Mouse (Mus musculus) hematopoietic stem cell, adult 5-6 weeks (primary cell): ENCODE measurements around the gene Sntg2. TPM values are rescaled to one million over a fixed set of nuclear protein-coding genes. Genes with fewer than 3 reads are reported as not detected.
A peak's percentile ranks its signal among the peaks of the same experiment; 100 is the strongest.

Experiments used
- ATAC-seq, 2 experiments: fragments of 125-278 bp in 1 of 2; replicated peaks in 1 of 2; 2 replicates each; pipeline ENCODE4 v1.8.0; 2016 to 2017; ENCODE audit warnings: inconsistent platforms in 2 of 2, mild to moderate bottlenecking in 2 of 2, moderate number of reproducible peaks in 2 of 2, low read depth in 1 of 2, moderate TSS enrichment in 1 of 2; ENCODE audit not compliant: low FRiP score in 2 of 2, poor library complexity in 2 of 2, severe bottlenecking in 2 of 2, insufficient read depth in 1 of 2, low TSS enrichment in 1 of 2
- total RNA-seq: library from RNA; stranded (forward); fragments of 172-1452, 232-1000 nt; gene quantifications from 2 replicates; pipeline ENCODE4 v1.2.3, GENCODE M21; 2017

Sntg2 gene
- 5.0 TPM in 1 of 2 replicates, not detected in the other for total RNA-seq

DNA sequence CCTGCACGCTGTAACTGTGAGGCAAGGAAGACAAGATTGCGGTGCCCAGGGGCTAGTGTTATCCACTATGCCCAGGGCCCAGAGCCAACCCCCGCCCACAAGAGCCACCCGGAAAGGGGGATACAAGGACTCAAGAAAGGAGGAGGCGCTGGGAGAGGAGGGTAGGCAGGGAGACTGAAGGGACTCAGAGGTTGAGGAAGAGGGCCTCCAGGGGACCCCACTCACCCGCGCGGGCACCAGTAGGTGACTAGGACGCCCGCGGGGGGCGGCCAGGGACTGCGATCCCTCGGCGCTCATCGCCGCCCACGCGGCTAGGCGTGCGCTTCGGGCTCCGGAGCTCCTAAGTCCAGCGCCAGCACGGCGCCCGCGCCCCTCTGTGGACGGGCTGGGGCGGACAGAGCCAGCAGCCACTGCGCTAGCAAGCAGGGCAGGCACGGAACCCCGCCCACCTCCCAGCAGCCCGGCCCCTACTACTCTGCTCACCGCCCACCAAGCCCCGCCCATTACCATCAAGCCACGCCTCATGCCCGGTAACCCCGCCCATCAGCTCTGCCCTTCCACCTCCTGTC is at the start of gene Sntg2:
TSS of gene Sntg2 (minus strand) at position 443 of the 569 bp plus-strand sequence.
- ATAC-seq = peak; percentile 84 to 94

DNA sequence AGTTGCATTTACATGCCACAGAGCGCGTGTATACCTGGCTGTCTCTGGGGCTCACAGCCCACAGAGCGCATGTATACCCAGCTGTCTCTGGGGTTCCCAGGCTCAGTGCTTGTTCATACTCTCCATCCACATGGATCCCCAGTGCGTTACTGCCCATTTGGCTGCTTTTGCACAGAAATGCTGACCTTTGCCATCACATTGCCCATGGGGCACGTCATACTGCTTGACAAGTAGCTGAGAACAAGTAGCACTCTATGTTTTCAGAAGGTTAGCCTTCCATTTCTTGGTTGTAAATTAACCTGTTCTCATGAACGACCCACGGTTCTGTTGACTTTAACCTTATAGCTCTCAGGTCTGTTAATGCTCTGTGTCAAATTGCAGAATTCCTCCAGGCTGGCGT is 43.4 kb upstream of the Sntg2 start:
- no peak for ATAC-seq

DNA sequence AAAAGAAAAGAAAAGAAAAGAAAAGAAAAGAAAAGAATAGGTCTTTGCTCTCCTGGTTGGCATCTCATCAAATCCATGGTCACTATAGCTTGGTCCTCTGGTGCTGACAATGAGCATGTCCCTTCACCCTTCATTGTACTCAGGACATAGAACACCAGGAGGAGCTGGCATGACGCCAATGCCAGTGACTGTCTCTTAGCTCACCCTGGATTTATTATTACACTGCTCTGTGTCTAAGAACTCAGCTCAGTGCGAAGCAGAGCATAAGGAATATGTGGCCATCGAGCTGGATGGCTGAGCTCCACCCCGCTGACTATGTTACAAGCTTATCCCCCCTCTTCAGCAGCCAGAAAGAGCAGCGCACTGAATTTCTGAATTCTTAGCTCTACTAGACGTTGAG is 42.8 kb upstream of the Sntg2 start:
- no peak for ATAC-seq

DNA sequence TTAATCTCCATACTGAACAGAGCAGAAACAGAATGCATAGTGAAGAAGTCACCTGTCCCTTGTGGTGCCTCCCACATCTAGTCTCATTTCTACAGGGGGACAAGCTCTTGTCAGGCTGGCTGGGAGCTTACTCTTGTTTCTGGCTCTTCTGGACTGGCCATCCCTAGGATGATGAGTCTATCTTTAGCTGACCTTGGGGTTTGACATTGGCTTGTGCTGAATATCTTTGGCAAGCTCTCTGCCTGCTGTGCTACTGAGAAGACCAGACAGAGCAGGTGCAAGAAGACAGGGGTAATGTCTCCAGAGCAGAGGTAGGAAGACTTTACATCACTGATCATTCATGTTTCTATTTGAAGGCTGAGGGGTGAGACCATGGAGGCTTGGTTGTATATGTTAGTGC is 29.5 kb upstream of the Sntg2 start:
- ATAC-seq = no peak

DNA sequence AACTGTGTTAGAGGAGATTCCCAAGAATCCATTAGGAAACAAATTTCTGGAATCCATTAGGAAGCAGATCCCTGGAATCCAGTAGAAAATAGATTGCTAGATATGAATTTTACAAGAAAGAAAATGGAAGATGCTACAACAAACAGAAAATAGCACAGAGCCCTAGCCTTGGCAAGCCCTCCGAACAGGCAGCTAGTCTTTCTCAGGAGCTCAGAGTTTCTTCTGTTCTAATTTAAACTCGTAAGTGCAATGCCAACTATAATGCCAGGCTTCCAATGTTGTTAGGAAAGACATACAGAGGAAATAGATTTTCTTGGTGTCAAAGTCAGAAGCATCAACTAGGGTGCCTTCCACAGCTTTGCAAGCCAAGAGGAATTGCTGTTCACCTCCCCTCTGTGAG is 27.4 kb upstream of the Sntg2 start:
- no peak for ATAC-seq

DNA sequence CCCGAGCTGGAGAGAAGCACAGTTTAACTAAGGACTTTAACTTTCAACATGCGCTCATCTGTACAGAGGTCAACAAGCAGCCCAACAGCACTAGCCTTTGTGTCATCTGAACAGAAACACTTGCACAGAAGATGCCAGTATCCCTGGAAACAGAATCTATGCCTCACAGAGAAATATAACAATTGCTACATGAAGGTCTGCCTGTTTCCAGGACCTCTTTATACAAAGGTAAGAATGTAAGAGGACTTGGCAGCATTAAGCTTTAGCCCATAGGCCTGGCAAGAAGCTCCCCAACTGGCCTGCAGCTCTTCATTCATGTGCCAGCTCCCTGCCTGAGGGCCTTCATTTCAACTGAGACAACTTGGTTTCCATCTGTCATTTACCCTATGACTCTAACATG is 26.9 kb upstream of the Sntg2 start:
- no peak for ATAC-seq

DNA sequence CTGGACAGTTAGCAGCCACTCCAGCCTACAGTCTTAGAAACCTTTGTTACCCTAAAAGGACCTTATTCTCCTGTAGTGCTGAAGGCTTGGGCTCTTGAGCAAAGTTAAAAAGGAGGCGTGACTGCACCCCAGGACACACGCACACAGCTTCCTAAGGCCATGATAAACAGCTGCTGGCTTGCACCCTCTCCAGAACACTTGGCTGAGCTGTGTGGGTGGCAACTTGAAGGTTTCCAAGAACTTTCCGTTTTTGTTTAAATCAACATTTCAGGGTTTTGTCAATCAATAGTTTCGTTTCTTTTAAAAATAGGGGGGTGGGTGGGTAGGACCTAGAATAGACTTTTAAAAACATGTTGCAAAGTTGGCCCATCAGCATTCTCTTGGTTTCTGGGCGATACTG is 882 bp downstream of the Sntg2 start:
- no peak for ATAC-seq

DNA sequence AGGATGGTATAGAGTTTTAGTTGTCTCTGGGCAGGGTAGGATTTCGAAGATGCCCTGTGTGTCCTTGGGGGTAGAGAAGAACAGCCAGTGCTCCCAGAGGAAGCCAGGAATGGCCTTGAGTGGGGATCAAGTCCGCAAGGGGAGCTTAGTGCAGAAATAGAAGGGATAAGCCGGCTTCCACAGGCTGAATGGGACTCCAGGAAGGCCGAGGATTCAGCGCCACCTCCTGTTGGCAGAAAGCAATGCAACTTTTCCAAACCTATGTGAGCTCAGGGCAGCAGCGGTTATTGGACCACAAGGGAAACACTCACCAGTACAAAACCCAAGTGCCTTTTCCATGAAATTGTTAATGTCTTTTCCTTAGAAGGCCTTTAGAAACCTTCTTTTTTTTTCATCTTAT is 3.4 kb downstream of the Sntg2 start:
- ATAC-seq = peak; percentile 50 to 51; a peak in 3 of 4 replicates

DNA sequence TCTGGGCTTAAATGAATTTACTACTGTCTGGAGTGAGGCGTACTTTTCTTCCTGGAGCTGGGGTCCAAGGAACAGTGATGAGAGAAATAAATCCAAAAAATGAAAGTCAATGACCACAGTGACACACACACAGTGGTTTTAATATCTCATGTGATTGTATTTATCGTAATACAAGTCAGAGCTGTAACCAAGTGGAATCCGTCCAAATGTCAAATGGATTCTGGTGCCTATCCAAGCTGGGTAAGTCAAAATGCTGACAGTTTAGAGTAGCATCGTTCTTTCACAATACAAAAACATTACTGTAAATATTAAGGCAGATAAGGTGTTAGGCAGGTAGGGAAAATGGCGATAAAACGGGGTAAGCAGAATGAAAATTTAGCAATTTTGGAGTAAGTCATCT is 4.0 kb downstream of the Sntg2 start:
- ATAC-seq = no peak

DNA sequence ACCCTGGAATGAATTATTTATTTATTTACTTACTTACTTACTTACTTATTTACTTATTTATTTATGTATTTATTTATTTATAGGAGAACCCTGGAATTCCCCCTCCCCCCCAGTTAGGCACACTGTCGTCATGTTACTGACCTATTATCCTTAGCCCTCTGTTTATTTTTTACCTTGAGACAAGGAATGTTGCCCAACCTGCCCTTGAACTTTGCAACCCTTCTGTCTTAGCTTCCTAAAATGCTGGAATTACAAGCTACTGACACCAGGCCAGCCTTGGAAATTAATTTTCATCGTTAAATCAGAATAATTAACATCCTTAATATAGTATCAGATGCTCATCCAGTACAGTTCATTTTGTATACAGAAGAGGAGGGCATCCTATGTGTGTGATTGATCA is 10.9 kb downstream of the Sntg2 start:
- no peak for ATAC-seq

DNA sequence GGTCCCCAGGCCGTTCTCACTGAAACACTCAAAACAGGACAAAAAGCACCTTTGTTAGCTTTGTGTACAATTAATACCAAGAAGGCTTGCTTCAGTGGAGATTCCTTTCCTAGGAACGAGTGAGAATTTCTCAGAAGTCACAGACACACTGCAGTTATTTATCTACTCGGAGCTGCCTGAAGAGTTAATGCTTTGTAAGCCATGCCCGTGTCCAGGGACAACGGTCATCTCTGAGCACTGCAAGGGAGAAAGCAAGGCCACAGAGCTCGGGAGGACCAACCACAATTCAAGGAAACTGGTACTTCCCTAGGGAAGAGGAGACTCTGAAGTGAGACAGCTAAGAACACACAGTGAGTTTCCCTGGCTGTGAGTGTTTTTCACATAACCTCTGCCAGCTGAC is 15.5 kb downstream of the Sntg2 start:
- no peak for ATAC-seq

DNA sequence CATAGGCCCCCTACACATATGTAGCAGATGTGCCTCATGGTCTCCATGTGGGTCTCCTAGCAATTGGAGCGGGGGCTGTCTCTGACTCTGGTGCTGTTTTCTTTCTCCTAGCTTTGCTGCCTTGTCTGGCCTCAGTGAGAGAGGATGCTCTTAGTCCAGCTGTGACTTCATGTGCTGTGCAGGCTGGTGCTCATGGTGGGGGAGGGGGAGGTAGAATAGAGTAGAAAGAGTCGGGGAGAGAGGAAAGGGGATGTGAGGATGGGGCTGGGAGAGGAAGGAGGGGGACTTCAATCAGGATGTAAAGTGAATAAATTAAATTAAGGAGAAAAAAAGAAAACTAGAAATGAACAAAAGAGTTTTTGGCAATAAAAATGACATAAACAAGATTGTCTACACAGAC is 20.8 kb downstream of the Sntg2 start:
- ATAC-seq = no peak

DNA sequence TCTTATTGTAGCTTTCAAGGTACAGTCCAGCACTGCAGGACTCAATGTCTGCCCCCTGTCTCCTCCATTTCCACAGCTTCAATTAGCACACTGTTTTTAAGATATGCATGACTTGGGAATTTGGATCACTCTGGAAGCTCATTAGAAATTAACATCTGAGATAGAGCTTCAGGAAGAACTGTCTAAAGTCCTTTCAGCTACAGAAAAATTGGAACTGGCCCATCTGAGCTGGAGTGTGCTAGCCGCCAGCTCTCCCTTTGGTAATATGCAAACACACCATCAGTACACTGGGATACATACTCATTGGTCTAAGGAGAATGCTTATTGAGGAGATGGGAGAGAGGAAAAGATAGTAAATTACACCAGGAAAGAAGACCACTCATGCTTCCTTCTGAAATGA is 25.1 kb downstream of the Sntg2 start:
- ATAC-seq = no peak

DNA sequence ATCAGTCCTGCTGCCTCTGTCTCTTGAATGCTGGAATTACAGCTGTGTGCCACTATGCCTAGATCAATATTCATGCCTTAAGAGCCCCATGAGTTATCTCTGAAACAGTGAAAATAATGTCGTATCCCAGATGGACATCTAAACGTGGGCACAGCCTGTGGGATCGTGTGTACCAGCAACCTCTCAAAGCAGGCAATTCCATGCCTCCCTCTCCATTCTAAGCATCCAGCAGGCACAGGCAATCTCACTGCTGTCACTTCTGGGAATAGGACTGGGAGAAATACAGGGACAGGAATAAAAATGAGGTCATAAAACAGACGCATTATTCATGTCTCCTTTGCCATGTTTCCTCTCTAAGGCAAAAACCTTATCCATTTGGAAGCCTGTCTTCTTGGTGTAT is 25.9 kb downstream of the Sntg2 start:
- ATAC-seq = no peak

DNA sequence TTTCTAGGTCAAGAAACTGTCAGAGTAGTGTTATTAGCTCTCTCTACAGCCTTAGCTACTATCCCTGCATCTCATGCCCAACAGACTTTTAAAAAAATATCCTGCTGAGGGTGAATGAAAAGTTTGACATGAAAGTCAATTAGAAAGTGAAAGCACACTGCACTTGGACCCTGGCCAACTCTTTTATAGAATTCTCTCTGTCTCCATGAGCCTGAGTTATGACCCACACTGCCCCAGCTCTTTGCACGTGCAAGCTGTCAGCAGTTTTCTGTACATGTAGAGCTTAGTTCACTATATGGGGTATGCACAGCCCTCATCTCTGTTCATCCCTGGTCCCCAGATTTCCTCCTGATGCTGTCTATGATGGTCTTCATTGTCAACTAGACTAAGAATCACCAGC is 28.4 kb downstream of the Sntg2 start:
- peak; percentile 62 to 75; a peak in 3 of 4 replicates for ATAC-seq

DNA sequence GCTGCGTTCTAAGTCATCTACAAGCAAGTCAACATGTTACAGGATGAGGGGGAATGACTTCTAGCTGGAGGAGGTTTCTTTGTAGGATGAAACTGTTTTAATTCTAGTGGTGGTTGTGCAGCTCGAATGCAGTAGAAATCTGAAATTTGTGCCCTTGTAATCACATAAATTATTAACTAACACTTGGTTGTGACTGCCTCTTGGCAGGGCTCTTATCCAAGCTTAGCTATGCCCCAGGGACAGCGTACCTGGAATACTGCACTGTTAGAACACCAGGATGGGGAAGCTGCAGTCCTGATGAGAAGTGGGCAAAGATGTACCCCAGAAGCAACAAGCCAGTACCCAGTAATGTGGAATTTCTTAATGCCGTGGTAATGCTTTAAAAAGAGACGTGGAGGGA is 36.9 kb downstream of the Sntg2 start:
- ATAC-seq = no peak

DNA sequence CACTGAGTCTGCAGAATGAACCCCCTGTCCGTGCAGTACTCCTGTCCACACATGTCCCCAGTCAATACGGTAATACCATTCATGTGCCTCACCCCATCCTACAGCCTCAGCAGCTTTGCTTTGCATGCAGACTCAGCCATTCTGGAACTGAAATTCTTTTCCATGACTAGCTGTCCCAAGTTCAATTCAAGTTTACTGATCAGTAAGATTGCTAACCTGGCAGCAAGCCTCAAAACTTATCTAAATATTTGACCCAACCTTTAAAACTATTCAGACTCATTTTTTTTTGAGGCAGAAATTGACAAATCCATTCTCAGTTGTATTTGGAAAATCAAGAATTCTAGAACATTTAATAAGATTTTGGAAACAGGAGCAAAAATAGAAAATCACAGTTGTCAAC is 38.7 kb downstream of the Sntg2 start:
- ATAC-seq = no peak

DNA sequence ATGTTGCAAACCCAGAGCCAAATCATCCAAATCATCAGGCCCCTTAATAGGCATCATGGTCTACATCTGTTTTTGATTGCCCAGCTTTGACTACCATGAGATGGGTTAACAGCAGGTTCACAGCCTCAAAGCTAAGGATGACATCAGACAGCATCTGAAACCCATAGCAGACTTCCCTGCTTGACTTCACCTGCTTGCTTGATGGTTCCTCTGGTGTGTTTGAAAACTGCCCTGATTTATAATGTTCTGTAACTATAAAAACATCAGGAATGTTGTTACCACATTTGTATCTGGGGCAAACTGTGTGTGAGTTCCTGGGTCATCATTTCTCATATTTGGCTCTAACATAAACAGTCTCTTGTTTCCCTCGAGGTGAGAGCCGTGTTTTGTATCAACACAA is 55.2 kb downstream of the Sntg2 start:
- no peak for ATAC-seq

DNA sequence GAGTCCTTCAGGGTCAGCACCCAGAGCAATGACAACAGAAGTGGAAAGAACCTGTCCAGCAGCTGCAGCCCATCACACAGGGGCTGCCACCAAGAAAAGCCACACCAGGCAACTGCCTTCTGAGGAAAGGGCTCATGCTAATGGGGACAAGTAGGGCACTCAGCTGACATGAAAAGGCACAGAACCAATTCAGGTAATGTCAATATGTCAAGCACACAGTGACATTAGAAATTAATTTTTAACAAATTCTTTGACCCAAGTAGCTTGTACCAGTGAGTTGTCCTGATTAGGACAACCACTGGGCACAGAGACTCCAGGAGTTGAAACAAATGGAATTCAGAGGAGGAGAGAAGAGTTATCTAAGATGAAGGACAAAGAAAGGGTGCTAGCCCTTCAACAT is 60.2 kb downstream of the Sntg2 start:
- no peak for ATAC-seq
